ENCODE assay signal across 8 mouse cellular contexts in the genomic region with DNA sequence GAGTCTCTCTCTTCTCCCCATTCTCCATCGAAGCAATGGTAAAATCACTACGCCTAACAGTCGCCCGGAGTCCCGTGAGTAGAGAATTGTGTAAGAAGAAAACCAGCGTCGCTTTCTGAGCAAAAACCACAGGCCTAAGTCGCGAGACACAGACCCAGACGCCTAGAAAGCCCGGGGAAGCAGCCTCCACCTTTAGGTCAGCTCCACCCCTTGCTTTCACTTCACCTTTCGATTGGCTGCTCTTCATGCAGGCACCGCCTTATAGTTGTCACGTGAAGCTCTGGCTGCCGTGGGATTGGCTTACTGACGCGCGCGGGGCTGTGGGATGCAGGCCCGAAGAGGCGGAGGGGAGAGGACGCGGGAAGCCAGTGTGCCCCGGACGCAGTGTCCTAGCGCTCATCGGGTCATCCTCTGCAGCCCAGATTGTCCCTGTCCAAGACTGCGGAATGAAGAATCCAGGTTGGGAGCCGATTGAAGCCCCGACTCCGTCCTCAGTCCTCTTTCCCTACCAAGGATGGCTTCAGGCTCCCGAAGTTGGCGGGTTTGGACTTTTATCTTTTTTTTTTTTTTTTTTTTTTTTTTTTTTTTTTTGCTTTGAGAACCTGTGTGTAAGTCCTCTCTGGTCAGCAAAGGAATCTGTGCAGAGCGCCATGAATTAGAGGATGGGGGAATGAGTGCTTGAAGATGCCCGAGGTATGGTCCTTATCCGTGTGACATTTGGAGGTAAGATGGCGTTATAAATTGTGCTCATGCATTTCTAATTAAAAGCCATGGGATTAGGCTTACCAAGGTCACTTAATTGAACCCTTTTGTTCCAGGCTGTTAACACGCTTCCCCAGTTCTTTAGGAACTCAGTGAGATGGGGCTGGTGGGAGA. TPM values are rescaled to one million over a fixed set of nuclear protein-coding genes. Genes with fewer than 3 reads are reported as not detected.
DNase-seq lines count a peak whose midpoint lies in the region; ATAC-seq and TF ChIP-seq lines count a peak whose summit lies in the region.

No protein-coding gene starts in this region.

- H3K36me3 ChIP-seq in heart, embryonic 11.5 days (ENCODE audit: control insufficient read depth, insufficient read depth, low read length), result peaks cover 6% of the 10 kb centered on the region; the same call in 1 of the 2 replicates
- no peaks in the 10 kb centered on the region for H3K36me3 ChIP-seq in kidney, postnatal 0 days (ENCODE audit: insufficient read depth, low read length)
- peaks cover 6% of the 10 kb centered on the region; the same call in 1 of the 2 replicates for H3K36me3 ChIP-seq in liver, embryonic 11.5 days (ENCODE audit: control insufficient read depth, insufficient read depth, low read length)
- peaks cover 11% of the 10 kb centered on the region for H3K36me3 ChIP-seq in stomach, embryonic 14.5 days (ENCODE audit: control insufficient read depth, insufficient read depth, low read length)

- peak overlapping the region; percentile 70 for H3K27ac ChIP-seq in heart, embryonic 11.5 days (ENCODE audit: low read depth, low read length)
- peak overlapping the region; percentile 55 for H3K27ac ChIP-seq in kidney, postnatal 0 days
- H3K27ac ChIP-seq in liver, embryonic 11.5 days (ENCODE audit: low read depth, low read length), result peak overlapping the region; percentile 69
- peak overlapping the region; percentile 68 for H3K27ac ChIP-seq in stomach, embryonic 14.5 days (ENCODE audit: low read length)

- H3K4me3 ChIP-seq in heart, embryonic 11.5 days (ENCODE audit: low read depth, low read length), result peak overlapping the region; percentile 80
- peak overlapping the region; percentile 67 for H3K4me3 ChIP-seq in kidney, postnatal 0 days (replicated peaks; ENCODE audit: low read depth, low read length)
- peak overlapping the region; percentile 74 for H3K4me3 ChIP-seq in liver, embryonic 11.5 days (ENCODE audit: low read depth, low read length)
- H3K4me3 ChIP-seq in stomach, embryonic 14.5 days (ENCODE audit: low read depth, low read length), result peak overlapping the region; percentile 43

- WGBS in heart, embryonic 11.5 days (ENCODE audit: insufficient replicate concordance), result under 1% methylated on average over 38 of the region's 38 CpGs
- under 1% methylated on average over 38 of the region's 38 CpGs for WGBS in kidney, postnatal 0 days
- under 1% methylated on average over 38 of the region's 38 CpGs for WGBS in liver, embryonic 11.5 days
- under 1% methylated on average over 38 of the region's 38 CpGs for WGBS in stomach, embryonic 14.5 days

- H3K27me3 ChIP-seq in heart, embryonic 11.5 days (ENCODE audit: control insufficient read depth, insufficient read depth, low read length), result no peaks in the 10 kb centered on the region
- H3K27me3 ChIP-seq in kidney, postnatal 0 days (ENCODE audit: insufficient read depth, low read length), result no peaks in the 10 kb centered on the region
- no peaks in the 10 kb centered on the region for H3K27me3 ChIP-seq in liver, embryonic 11.5 days (replicated peaks; ENCODE audit: control insufficient read depth, insufficient read depth, low read length)
- H3K27me3 ChIP-seq in stomach, embryonic 14.5 days (ENCODE audit: control insufficient read depth, insufficient read depth, low read length), result no peaks in the 10 kb centered on the region

- peak overlapping the region; percentile 87 for H3K9ac ChIP-seq in heart, embryonic 11.5 days (ENCODE audit: low read depth, low read length)
- H3K9ac ChIP-seq in kidney, postnatal 0 days (ENCODE audit: low read depth, low read length), result peak overlapping the region; percentile 72
- H3K9ac ChIP-seq in liver, embryonic 11.5 days (ENCODE audit: low read depth, low read length), result peak overlapping the region; percentile 77
- peak overlapping the region; percentile 60 for H3K9ac ChIP-seq in stomach, embryonic 14.5 days (replicated peaks; ENCODE audit: low read depth, low read length)

- H3K4me2 ChIP-seq in heart, embryonic 11.5 days, result peak overlapping the region; percentile 78
- peak overlapping the region; percentile 75 for H3K4me2 ChIP-seq in kidney, postnatal 0 days (ENCODE audit: low read length)
- peak overlapping the region; percentile 83 for H3K4me2 ChIP-seq in liver, embryonic 11.5 days
- H3K4me2 ChIP-seq in stomach, embryonic 14.5 days (replicated peaks; ENCODE audit: low read depth, low read length), result peak overlapping the region; percentile 54

- TF ChIP-seq CTCF in kidney, postnatal 0 days (IDR thresholded peaks at IDR 0.05; ENCODE audit: low read depth), result no peak

- peak; percentile 92 for ATAC-seq in erythroblast, adult 5-6 weeks (replicated peaks; ENCODE audit: low FRiP score, poor library complexity, severe bottlenecking)
- peak; percentile 98 for ATAC-seq in heart, embryonic 11.5 days (replicated peaks; ENCODE audit: insufficient number of reproducible peaks, low FRiP score, low TSS enrichment)
- peak; percentile 99 for ATAC-seq in kidney, postnatal 0 days (replicated peaks; ENCODE audit: low FRiP score, low read depth)
- peak; percentile 96 for ATAC-seq in liver, embryonic 11.5 days (replicated peaks; ENCODE audit: low FRiP score)
- ATAC-seq in stomach, embryonic 14.5 days (ENCODE audit: insufficient number of reproducible peaks, insufficient read depth, low FRiP score, low read depth), result peak; percentile 100

- H3K9me3 ChIP-seq in heart, embryonic 11.5 days (replicated peaks; ENCODE audit: control insufficient read depth, low read length), result no peaks in the 10 kb centered on the region
- no peaks in the 10 kb centered on the region for H3K9me3 ChIP-seq in kidney, postnatal 0 days (replicated peaks; ENCODE audit: low read length)
- H3K9me3 ChIP-seq in liver, embryonic 11.5 days (ENCODE audit: control insufficient read depth, low read length), result no peaks in the 10 kb centered on the region
- H3K9me3 ChIP-seq in stomach, embryonic 14.5 days (ENCODE audit: control insufficient read depth, low read depth, low read length), result no peaks in the 10 kb centered on the region

- H3K4me1 ChIP-seq in heart, embryonic 11.5 days (ENCODE audit: control insufficient read depth, insufficient read depth, low read length), result peaks cover 12% of the 10 kb centered on the region
- peaks cover 13% of the 10 kb centered on the region for H3K4me1 ChIP-seq in kidney, postnatal 0 days (replicated peaks; ENCODE audit: insufficient read depth, low read length)
- peaks cover 17% of the 10 kb centered on the region for H3K4me1 ChIP-seq in liver, embryonic 11.5 days (replicated peaks; ENCODE audit: control insufficient read depth, insufficient read depth, low read length)
- peaks cover 12% of the 10 kb centered on the region; the same call in 1 of the 2 replicates for H3K4me1 ChIP-seq in stomach, embryonic 14.5 days (ENCODE audit: control insufficient read depth, insufficient read depth, low read length)

- DNase-seq in B cell, adult 2 months, result peak; percentile 89 to 91
- DNase-seq in brain, adult 2 months (ENCODE audit: low read depth, low spot score), result peak; percentile 99
- DNase-seq in kidney, postnatal 0 days (ENCODE audit: low spot score), result peak; percentile 99
- peak; percentile 90 for DNase-seq in liver, embryonic 11.5 days (ENCODE audit: low spot score)
- peak; percentile 96 for DNase-seq in naive thymus-derived CD4-positive, alpha-beta T cell, adult 2 months (ENCODE audit: low read depth)

RNA-seq across cellular contexts. Expression of a gene that starts 5.1 kb away (rescaled TPM):
- total RNA-seq in erythroblast, adult 5-6 weeks (2015; ENCODE audit: low replicate concordance), result 616 and 623 TPM in 2 replicates
- total RNA-seq in erythroblast, adult 5-6 weeks (2017; ENCODE audit: low replicate concordance), result 920 and 955 TPM in 2 replicates
- polyA plus RNA-seq in heart, embryonic 11.5 days (2014; fragmentation: Nextera tagmentation; extraction: Ambion mirVana), result 3.1 and 3.9 TPM in 2 replicates
- 0.08 TPM in 1 of 2 replicates, not detected in the other for polyA plus RNA-seq in kidney, postnatal 0 days (2015; fragmentation: Nextera tagmentation; extraction: Ambion mirVana)
- 2.1 and 2.4 TPM in 2 replicates for polyA plus RNA-seq in liver, embryonic 11.5 days (2014; fragmentation: Nextera tagmentation; extraction: Ambion mirVana)
- polyA plus RNA-seq in stomach, embryonic 14.5 days (2014; fragmentation: Nextera tagmentation; extraction: Ambion mirVana), result 0.14 TPM in 1 of 2 replicates, not detected in the other

RNA-seq across cellular contexts. Expression of a gene that starts 7.2 kb away (rescaled TPM):
- total RNA-seq in erythroblast, adult 5-6 weeks (2015; ENCODE audit: low replicate concordance), result 20.8 and 28.2 TPM in 2 replicates
- 46.0 and 52.7 TPM in 2 replicates for total RNA-seq in erythroblast, adult 5-6 weeks (2017; ENCODE audit: low replicate concordance)
- polyA plus RNA-seq in heart, embryonic 11.5 days (2014; fragmentation: Nextera tagmentation; extraction: Ambion mirVana), result 51.5 and 66.1 TPM in 2 replicates
- polyA plus RNA-seq in kidney, postnatal 0 days (2015; fragmentation: Nextera tagmentation; extraction: Ambion mirVana), result 42.4 and 45.1 TPM in 2 replicates
- polyA plus RNA-seq in liver, embryonic 11.5 days (2014; fragmentation: Nextera tagmentation; extraction: Ambion mirVana), result 52.2 and 56.3 TPM in 2 replicates
- polyA plus RNA-seq in stomach, embryonic 14.5 days (2014; fragmentation: Nextera tagmentation; extraction: Ambion mirVana), result 68.6 and 72.3 TPM in 2 replicates

RNA-seq across cellular contexts. Expression of a gene that starts 10.8 kb away (rescaled TPM):
- total RNA-seq in erythroblast, adult 5-6 weeks (2015; ENCODE audit: low replicate concordance), result 1.3 and 2.9 TPM in 2 replicates
- 1.3 and 3.9 TPM in 2 replicates for total RNA-seq in erythroblast, adult 5-6 weeks (2017; ENCODE audit: low replicate concordance)
- 9.6 and 9.7 TPM in 2 replicates for polyA plus RNA-seq in heart, embryonic 11.5 days (2014; fragmentation: Nextera tagmentation; extraction: Ambion mirVana)
- 12.2 and 12.7 TPM in 2 replicates for polyA plus RNA-seq in kidney, postnatal 0 days (2015; fragmentation: Nextera tagmentation; extraction: Ambion mirVana)
- 12.4 and 13.7 TPM in 2 replicates for polyA plus RNA-seq in liver, embryonic 11.5 days (2014; fragmentation: Nextera tagmentation; extraction: Ambion mirVana)
- polyA plus RNA-seq in stomach, embryonic 14.5 days (2014; fragmentation: Nextera tagmentation; extraction: Ambion mirVana), result 15.9 and 16.7 TPM in 2 replicates

Comparison
In these comparisons a context has a peak if more than half of its experiments do, and no peak if none do; other contexts are left out.
1. Peak in every context shown above with its lines: DNase-seq, ATAC-seq, H3K4me3 ChIP-seq and H3K27ac ChIP-seq.